Mouse (Mus musculus) kidney, postnatal 0 days (tissue): ENCODE measurements around the gene Sept4. TPM values are rescaled to one million over a fixed set of nuclear protein-coding genes. Genes with fewer than 3 reads are reported as not detected.

Experiments used
- ATAC-seq: fragments of 200-750 bp; cut with Nextera tagmentation; replicated peaks from 2 replicates; pipeline ENCODE4 v1.8.0; 2017; ENCODE audit warnings: low read depth, moderate number of reproducible peaks, moderate TSS enrichment, moderate library complexity; ENCODE audit not compliant: low FRiP score
- DNase-seq: peaks from one replicate; pipeline ENCODE4 v3.0.0-alpha.2; 2016; ENCODE audit warnings: low spot score
- H3K27ac ChIP-seq: fragments of 300-500 bp; sonication (generic); 2 replicates; pipeline ENCODE4 v1.5.1; 2014; ENCODE audit warnings: mild to moderate bottlenecking
- H3K27me3 ChIP-seq: fragments of 300-500 bp; sonication (generic); 2 replicates; pipeline ENCODE4 v1.6.1; 2014; ENCODE audit warnings: low read length, mixed read lengths; ENCODE audit not compliant: insufficient read depth
- H3K36me3 ChIP-seq: fragments of 300-500 bp; sonication (generic); 2 replicates; pipeline ENCODE4 v1.6.1; 2014; ENCODE audit warnings: low read length, mixed read lengths; ENCODE audit not compliant: insufficient read depth
- H3K4me1 ChIP-seq: fragments of 300-500 bp; sonication (generic); replicated peaks from 2 replicates; pipeline ENCODE4 v1.6.1; 2014; ENCODE audit warnings: antibody characterized with exemption, low read length, mixed read lengths; ENCODE audit not compliant: insufficient read depth
- H3K4me2 ChIP-seq: fragments of 300-500 bp; sonication (generic); 2 replicates; pipeline ENCODE4 v1.6.1; 2014; ENCODE audit warnings: mild to moderate bottlenecking, low read length, moderate library complexity, mixed read lengths
- H3K4me3 ChIP-seq: fragments of 300-500 bp; sonication (generic); replicated peaks from 2 replicates; pipeline ENCODE4 v1.5.1; 2014; ENCODE audit warnings: low read depth, low read length
- H3K9ac ChIP-seq: fragments of 300-500 bp; sonication (generic); 2 replicates; pipeline ENCODE4 v1.6.1; 2014; ENCODE audit warnings: low read depth, low read length
- H3K9me3 ChIP-seq: fragments of 300-500 bp; sonication (generic); replicated peaks from 2 replicates; pipeline ENCODE4 v1.6.1; 2016; ENCODE audit warnings: low read length, inconsistent platforms, mixed read lengths
- CTCF ChIP-seq: IDR thresholded peaks from 2 replicates; pipeline ENCODE4 v1.5.1; 2016; ENCODE audit warnings: antibody characterized with exemption, low read depth, mild to moderate bottlenecking, moderate library complexity
- WGBS: fragments of 180-500 bp; shearing (Covaris S2); extraction: QIAGEN DNeasy Blood & Tissue Kit; methylation state at CpG from one replicate; pipeline ENCODE4 v1.1.7; 2014; 5-methylcytosine and 5-hydroxymethylcytosine counted together
- polyA plus RNA-seq: library from polyadenylated mRNA; unstranded; fragments of >200 nt; fragmentation: Nextera tagmentation; extraction: Ambion mirVana; gene quantifications from 2 replicates; pipeline ENCODE4 v1.2.1, GENCODE M21; 2015

Sept4 gene
- polyA plus RNA-seq, 1 experiment from 2014 or later = 146 TPM

GRCm38 (mm10) chr11:87531695-87532094 lies 37.0 kb upstream of the Sept4 start:
- peak; percentile 22 for DNase-seq
- Histone ChIP-seq H3K4me3 (no peak overlapping the region), H3K4me1 (no peaks in the 10 kb centered on the region), H3K27ac (no peak overlapping the region), H3K27me3 (no peaks in the 10 kb centered on the region), H3K4me2 (no peak overlapping the region), H3K36me3 (no peaks in the 10 kb centered on the region), H3K9me3 (no peaks in the 10 kb centered on the region), H3K9ac (no peak overlapping the region)
- ATAC-seq = no peak
- TF ChIP-seq CTCF = peak; percentile 33; the same call in 1 of the 2 replicates
- 60% methylated on average over 6 of the region's 6 CpGs for WGBS

GRCm38 (mm10) chr11:87542285-87542684 lies 26.4 kb upstream of the Sept4 start:
- ATAC-seq (0 out of 2 replicates have a peak, but pooled peaks have one; percentile 36), DNase-seq (peak; percentile 59)
- no peaks in the 10 kb centered on the region for H3K4me1 ChIP-seq
- H3K4me3 ChIP-seq = no peak overlapping the region
- WGBS = 24% methylated on average over 8 of the region's 8 CpGs
- no peak for TF ChIP-seq CTCF
- H3K27ac ChIP-seq = no peak overlapping the region
- H3K27me3 ChIP-seq = no peaks in the 10 kb centered on the region
- no peaks in the 10 kb centered on the region for H3K9me3 ChIP-seq
- no peak overlapping the region for H3K9ac ChIP-seq
- H3K4me2 ChIP-seq = no peak overlapping the region
- H3K36me3 ChIP-seq = no peaks in the 10 kb centered on the region

- Histone ChIP-seq H3K9me3 (no peaks in the 10 kb centered on the region), H3K4me2 (no peak overlapping the region), H3K27me3 (no peaks in the 10 kb centered on the region), H3K4me3 (no peak overlapping the region), H3K9ac (no peak overlapping the region), H3K4me1 (no peaks in the 10 kb centered on the region), H3K27ac (no peak overlapping the region), H3K36me3 (no peaks in the 10 kb centered on the region)
- WGBS = 54% methylated on average over 3 of the region's 3 CpGs
- DNase-seq = no peak
- ATAC-seq = no peak
- no peak for TF ChIP-seq CTCF
These were observed 25.8 kb upstream of the Sept4 start for GRCm38 (mm10) chr11:87542906-87543305.

GRCm38 (mm10) chr11:87553342-87553741 lies 15.4 kb upstream of the Sept4 start:
- no peak overlapping the region for H3K27ac ChIP-seq
- no peak for ATAC-seq

GRCm38 (mm10) chr11:87554386-87554785 lies 14.3 kb upstream of the Sept4 start:
- H3K27ac ChIP-seq = 0 out of 2 replicates have a peak overlapping the region, but pooled peaks have one; percentile 19
- WGBS = 51% methylated on average over 5 of the region's 5 CpGs
- TF ChIP-seq CTCF = no peak
- ATAC-seq (no peak), DNase-seq (no peak)
- H3K9ac ChIP-seq = no peak overlapping the region
- no peak overlapping the region for H3K4me2 ChIP-seq
- no peaks in the 10 kb centered on the region for H3K9me3 ChIP-seq
- H3K36me3 ChIP-seq = no peaks in the 10 kb centered on the region
- no peak overlapping the region for H3K4me3 ChIP-seq
- H3K27me3 ChIP-seq = no peaks in the 10 kb centered on the region
- no peaks in the 10 kb centered on the region for H3K4me1 ChIP-seq

More at GRCm38 (mm10) chr11:87553342-87553741, 15.4 kb upstream of the Sept4 start:
- WGBS = 83% methylated on average over 4 of the region's 4 CpGs
- Histone ChIP-seq H3K9me3 (no peaks in the 10 kb centered on the region), H3K36me3 (no peaks in the 10 kb centered on the region), H3K27me3 (no peaks in the 10 kb centered on the region), H3K4me2 (no peak overlapping the region), H3K4me1 (no peaks in the 10 kb centered on the region), H3K4me3 (no peak overlapping the region), H3K9ac (no peak overlapping the region)
- DNase-seq = no peak
- TF ChIP-seq CTCF = no peak

GRCm38 (mm10) chr11:87555106-87555703 lies 13.5 kb upstream of the Sept4 start:
- no peak overlapping the region for H3K4me2 ChIP-seq
- no peak overlapping the region for H3K27ac ChIP-seq
- H3K4me3 ChIP-seq = no peak overlapping the region
- H3K4me1 ChIP-seq = no peaks in the 10 kb centered on the region
- no peaks in the 10 kb centered on the region for H3K27me3 ChIP-seq
- H3K9ac ChIP-seq = no peak overlapping the region
- 52% methylated on average over 2 of the region's 2 CpGs for WGBS
- no peak for ATAC-seq
- DNase-seq = no peak
- H3K9me3 ChIP-seq = no peaks in the 10 kb centered on the region
- no peaks in the 10 kb centered on the region for H3K36me3 ChIP-seq
- no peak for TF ChIP-seq CTCF

- Histone ChIP-seq H3K4me2 (no peak overlapping the region), H3K9me3 (no peaks in the 10 kb centered on the region), H3K36me3 (no peaks in the 10 kb centered on the region), H3K27me3 (no peaks in the 10 kb centered on the region), H3K9ac (no peak overlapping the region), H3K4me1 (no peaks in the 10 kb centered on the region), H3K4me3 (no peak overlapping the region), H3K27ac (no peak overlapping the region)
- no peak for ATAC-seq
- DNase-seq = no peak
- no peak for TF ChIP-seq CTCF
- WGBS = 74% methylated on average over 6 of the region's 6 CpGs
These were observed 7.5 kb upstream of the Sept4 start for GRCm38 (mm10) chr11:87561208-87561607.
